Mouse (Mus musculus): ENCODE results near the gene Fitm1. TPM values are rescaled to one million over a fixed set of nuclear protein-coding genes. Genes with fewer than 3 reads are reported as not detected.

Gene Fitm1
- polyA plus RNA-seq, 1 experiment from 2014 or later = 0.35 TPM

DNA sequence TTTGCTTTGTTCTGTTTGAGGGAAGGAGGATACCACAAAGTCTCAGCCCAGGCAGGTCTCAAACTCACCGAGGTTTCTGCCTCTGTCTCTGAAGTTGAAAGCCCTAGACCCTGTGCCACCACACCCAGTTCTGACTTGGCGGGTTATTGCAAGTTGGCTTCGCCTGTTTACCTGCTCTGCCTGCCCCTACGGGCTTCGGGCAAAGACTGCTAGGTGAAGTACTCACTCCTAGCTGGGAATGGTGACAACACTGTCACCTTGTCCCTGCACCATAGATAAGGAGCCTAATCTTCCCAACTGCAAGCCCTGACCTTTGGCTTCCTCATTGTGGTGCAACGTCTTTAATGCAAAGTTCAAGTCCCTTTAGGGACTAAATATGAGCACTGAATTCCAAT, 10.1 kb downstream of the Fitm1 start:
- peak; percentile 39 for DNase-seq (ENCODE audit: low spot score)

GRCm38 (mm10) chr14:55586149-55586548, 10.7 kb downstream of the Fitm1 start:
- Histone ChIP-seq H3K27ac (replicated peaks) (peak overlapping the region; percentile 73), H3K9ac (ENCODE audit: low read length) (no peak overlapping the region), H3K4me2 (replicated peaks; ENCODE audit: low read depth) (no peak overlapping the region), H3K36me3 (ENCODE audit: control insufficient read depth, insufficient read depth, low read length) (no peaks in the 10 kb centered on the region), H3K27me3 (ENCODE audit: control insufficient read depth, insufficient read depth, low read length) (no peaks in the 10 kb centered on the region), H3K4me3 (ENCODE audit: low read depth, low read length) (no peak overlapping the region), H3K4me1 (replicated peaks; ENCODE audit: control insufficient read depth, insufficient read depth) (peaks cover 3% of the 10 kb centered on the region; the same call in 1 of the 2 replicates), H3K9me3 (ENCODE audit: control insufficient read depth, low read length) (no peaks in the 10 kb centered on the region)
- TF ChIP-seq EP300 (optimal IDR thresholded peaks at IDR 0.05) (no peak), CTCF (IDR thresholded peaks at IDR 0.05; ENCODE audit: low read depth) (peak; percentile 20; the same call in 1 of the 2 replicates)
- 90% methylated on average over 2 of the region's 2 CpGs for WGBS
- DNase-seq (ENCODE audit: low spot score) = no peak
- ATAC-seq (ENCODE audit: low FRiP score, low TSS enrichment) = no peak

More for the DNA sequence above, 10.1 kb downstream of the Fitm1 start:
- no peaks in the 10 kb centered on the region for H3K9me3 ChIP-seq (ENCODE audit: control insufficient read depth, low read length)
- no peak overlapping the region for H3K9ac ChIP-seq (ENCODE audit: low read length)
- H3K4me3 ChIP-seq (ENCODE audit: low read depth, low read length) = peak overlapping the region; percentile 53
- H3K27me3 ChIP-seq (ENCODE audit: control insufficient read depth, insufficient read depth, low read length) = no peaks in the 10 kb centered on the region
- peak overlapping the region; percentile 73 for H3K27ac ChIP-seq (replicated peaks)
- H3K4me2 ChIP-seq (replicated peaks; ENCODE audit: low read depth) = peak overlapping the region; percentile 86
- peak; percentile 44; the same call in 1 of the 2 replicates for ATAC-seq (ENCODE audit: low FRiP score, low TSS enrichment)
- peaks cover 3% of the 10 kb centered on the region; the same call in 1 of the 2 replicates for H3K4me1 ChIP-seq (replicated peaks; ENCODE audit: control insufficient read depth, insufficient read depth)
- TF ChIP-seq CTCF (IDR thresholded peaks at IDR 0.05; ENCODE audit: low read depth) (no peak), EP300 (optimal IDR thresholded peaks at IDR 0.05) (no peak)
- 36% methylated on average over 6 of the region's 6 CpGs for WGBS
- peaks cover 3% of the 10 kb centered on the region; the same call in 1 of the 2 replicates for H3K36me3 ChIP-seq (ENCODE audit: control insufficient read depth, insufficient read depth, low read length)

- Histone ChIP-seq H3K27ac (replicated peaks) (no peak overlapping the region), H3K4me2 (replicated peaks; ENCODE audit: low read depth) (no peak overlapping the region), H3K36me3 (ENCODE audit: control insufficient read depth, insufficient read depth, low read length) (no peaks in the 10 kb centered on the region), H3K9me3 (ENCODE audit: control insufficient read depth, low read length) (no peaks in the 10 kb centered on the region), H3K27me3 (ENCODE audit: control insufficient read depth, insufficient read depth, low read length) (no peaks in the 10 kb centered on the region), H3K4me1 (replicated peaks; ENCODE audit: control insufficient read depth, insufficient read depth) (peaks cover 5% of the 10 kb centered on the region), H3K4me3 (ENCODE audit: low read depth, low read length) (no peak overlapping the region), H3K9ac (ENCODE audit: low read length) (no peak overlapping the region)
- no peak for ATAC-seq (ENCODE audit: low FRiP score, low TSS enrichment)
- no peak for TF ChIP-seq CTCF (IDR thresholded peaks at IDR 0.05; ENCODE audit: low read depth)
- no peak for TF ChIP-seq EP300 (optimal IDR thresholded peaks at IDR 0.05)
- WGBS = 91% methylated on average over 5 of the region's 5 CpGs
- DNase-seq (ENCODE audit: low spot score) = no peak
These were observed 13.9 kb downstream of the Fitm1 start for GRCm38 (mm10) chr14:55589271-55589670.

DNA sequence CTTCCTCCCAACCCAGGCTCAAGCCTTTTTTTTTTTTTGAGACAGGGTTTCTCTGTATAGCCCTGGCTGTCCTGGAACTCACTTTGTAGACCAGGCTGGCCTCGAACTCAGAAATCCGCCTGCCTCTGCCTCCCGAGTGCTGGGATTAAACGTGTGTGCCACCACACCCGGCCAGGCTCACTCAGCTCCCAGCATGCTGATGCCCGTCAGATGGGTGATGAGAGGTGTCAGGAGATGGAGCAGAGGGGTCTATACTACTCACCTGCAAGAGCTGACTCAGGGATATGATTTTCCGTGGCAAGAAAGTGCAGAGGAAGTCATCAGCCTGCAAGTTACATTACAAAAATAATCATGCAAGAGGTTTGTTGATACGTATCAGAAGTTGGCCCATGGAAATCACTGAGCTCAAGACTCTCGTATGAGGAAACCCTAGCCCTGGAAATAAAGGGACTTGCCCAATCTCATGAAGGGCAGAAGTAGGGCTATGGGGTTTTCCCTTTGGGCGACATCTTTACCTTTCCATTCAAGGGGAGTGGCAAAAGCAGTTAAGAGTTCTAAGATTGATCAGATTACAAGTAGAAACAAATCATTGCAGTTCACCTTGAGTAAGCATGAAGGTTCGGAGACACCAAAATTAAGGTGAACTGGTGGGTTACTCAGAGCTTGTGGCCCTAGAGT, 14.5 kb downstream of the Fitm1 start:
- Histone ChIP-seq H3K4me3 (ENCODE audit: low read depth, low read length) (peak overlapping the region; percentile 72), H3K27me3 (ENCODE audit: control insufficient read depth, insufficient read depth, low read length) (no peaks in the 10 kb centered on the region), H3K4me1 (replicated peaks; ENCODE audit: control insufficient read depth, insufficient read depth) (peaks cover 2% of the 10 kb centered on the region; the same call in 1 of the 2 replicates), H3K9ac (ENCODE audit: low read length) (peak overlapping the region; percentile 69), H3K36me3 (ENCODE audit: control insufficient read depth, insufficient read depth, low read length) (no peaks in the 10 kb centered on the region), H3K9me3 (ENCODE audit: control insufficient read depth, low read length) (no peaks in the 10 kb centered on the region), H3K4me2 (replicated peaks; ENCODE audit: low read depth) (peak overlapping the region; percentile 96), H3K27ac (replicated peaks) (peak overlapping the region; percentile 96)
- WGBS = 68% methylated on average over 10 of the region's 11 CpGs
- ATAC-seq (ENCODE audit: low FRiP score, low TSS enrichment) (no peak), DNase-seq (ENCODE audit: low spot score) (no peak)
- TF ChIP-seq CTCF (IDR thresholded peaks at IDR 0.05; ENCODE audit: low read depth) = no peak
- no peak for TF ChIP-seq EP300 (optimal IDR thresholded peaks at IDR 0.05)

- H3K9me3 ChIP-seq (ENCODE audit: control insufficient read depth, low read length) = no peaks in the 10 kb centered on the region
- WGBS = under 1% methylated on average over 22 of the region's 22 CpGs
- peak within 1 kb of the TSS; percentile 96 for H3K4me2 ChIP-seq (replicated peaks; ENCODE audit: low read depth)
- peak within 1 kb of the TSS; percentile 96 for H3K27ac ChIP-seq (replicated peaks)
- H3K36me3 ChIP-seq (ENCODE audit: control insufficient read depth, insufficient read depth, low read length) = peaks cover 4% of the 10 kb centered on the region
- ATAC-seq (ENCODE audit: low FRiP score, low TSS enrichment) (peak; percentile 94), DNase-seq (ENCODE audit: low spot score) (peak; percentile 96)
- H3K4me3 ChIP-seq (ENCODE audit: low read depth, low read length) = peak within 1 kb of the TSS; percentile 72
- H3K4me1 ChIP-seq (replicated peaks; ENCODE audit: control insufficient read depth, insufficient read depth) = peaks cover 2% of the 10 kb centered on the region; the same call in 1 of the 2 replicates
- no peaks in the 10 kb centered on the region for H3K27me3 ChIP-seq (ENCODE audit: control insufficient read depth, insufficient read depth, low read length)
- peak within 1 kb of the TSS; percentile 91 for H3K9ac ChIP-seq (ENCODE audit: low read length)
- TF ChIP-seq CTCF (IDR thresholded peaks at IDR 0.05; ENCODE audit: low read depth) (peak; percentile 38), EP300 (optimal IDR thresholded peaks at IDR 0.05) (no peak)
These were observed 15.4 kb downstream of the Fitm1 start, which contains the start of gene Psme2 for GRCm38 (mm10) chr14:55590748-55591330. TSS of gene Psme2 (minus strand) at chr14:55591113.

Measured in stomach, postnatal 0 days (tissue).